11 mouse cellular contexts compared by ENCODE assay signal in genomic region chr19:55217365-55217764, GRCm38 (mm10). TPM values are rescaled to one million over a fixed set of nuclear protein-coding genes. Genes with fewer than 3 reads are reported as not detected.
DNase-seq lines count a peak whose midpoint lies in the region; ATAC-seq and TF ChIP-seq lines count a peak whose summit lies in the region.
"Had no signal": no experiment of that assay in that cellular context is flagged by ENCODE, and none has a peak within 500 bp of the region (broad histone marks: within the 10 kb centered on the region; RNA-seq: fewer than 3 reads in every experiment).

No protein-coding gene starts in this region.

- H3K4me1 ChIP-seq in lung, embryonic 14.5 days (ENCODE audit: insufficient read depth) = 0 out of 2 replicates have a peak, but pooled peaks cover 5% of the 10 kb centered on the region
- no peaks in the 10 kb centered on the region; the same call in 1 of the 2 replicates for H3K4me1 ChIP-seq in kidney, postnatal 0 days (replicated peaks; ENCODE audit: insufficient read depth, low read length)

- TF ChIP-seq CTCF in lung, embryonic 14.5 days (IDR thresholded peaks at IDR 0.05; ENCODE audit: low read depth) = no peak
- no peak for TF ChIP-seq CTCF in kidney, postnatal 0 days (IDR thresholded peaks at IDR 0.05; ENCODE audit: low read depth)

- H3K36me3 ChIP-seq in lung, embryonic 14.5 days (ENCODE audit: insufficient read depth) = no peaks in the 10 kb centered on the region
- no peaks in the 10 kb centered on the region for H3K36me3 ChIP-seq in kidney, postnatal 0 days (ENCODE audit: insufficient read depth, low read length)
- H3K36me3 ChIP-seq: hindbrain, embryonic 12.5 days; limb, embryonic 13.5 days; midbrain, embryonic 15.5 days had no signal

- H3K4me2 ChIP-seq in lung, embryonic 14.5 days = no peak overlapping the region
- no peak overlapping the region for H3K4me2 ChIP-seq in kidney, postnatal 0 days (ENCODE audit: low read length)

- no peak overlapping the region for H3K4me3 ChIP-seq in lung, embryonic 14.5 days (ENCODE audit: low read depth, low read length)
- H3K4me3 ChIP-seq in kidney, postnatal 0 days (replicated peaks; ENCODE audit: low read depth, low read length) = no peak overlapping the region

- H3K27me3 ChIP-seq in lung, embryonic 14.5 days (ENCODE audit: insufficient read depth, low read length) = 0 out of 2 replicates have a peak, but pooled peaks cover 4% of the 10 kb centered on the region
- no peaks in the 10 kb centered on the region for H3K27me3 ChIP-seq in kidney, postnatal 0 days (ENCODE audit: insufficient read depth, low read length)
- H3K27me3 ChIP-seq: midbrain, embryonic 15.5 days had no signal

- no peak for DNase-seq in lung, embryonic 14.5 days
- DNase-seq in lung, postnatal 25 days (ENCODE audit: low spot score) = no peak
- peak; percentile 50 for DNase-seq in kidney, postnatal 0 days (ENCODE audit: low spot score)
- DNase-seq in left cerebral cortex, adult 9 months (ENCODE audit: low spot score in 2 of 2) = peak; percentile 71 to 89
- peak; percentile 73 to 83 for DNase-seq in right cerebral cortex, postnatal 36 days (ENCODE audit: low spot score in 2 of 2)
- DNase-seq in embryo, embryonic 10 days (ENCODE audit: low spot score) = no peak

- ATAC-seq in lung, embryonic 14.5 days (ENCODE audit: insufficient read depth) = no peak
- no peak for ATAC-seq in kidney, postnatal 0 days (replicated peaks; ENCODE audit: low FRiP score, low read depth)
- ATAC-seq in cerebellum, adult (ENCODE audit: insufficient number of reproducible peaks, low FRiP score, low TSS enrichment) = no peak
- ATAC-seq in megakaryocyte progenitor cell, adult 5-6 weeks (replicated peaks; ENCODE audit: poor library complexity) = no peak

- no peaks in the 10 kb centered on the region for H3K9me3 ChIP-seq in lung, embryonic 14.5 days (ENCODE audit: low read depth, low read length)
- H3K9me3 ChIP-seq in kidney, postnatal 0 days (replicated peaks; ENCODE audit: low read length) = no peaks in the 10 kb centered on the region
- H3K9me3 ChIP-seq: hindbrain, embryonic 12.5 days; limb, embryonic 13.5 days; midbrain, embryonic 15.5 days had no signal

- 59% methylated on average over 9 of the region's 9 CpGs for WGBS in lung, embryonic 14.5 days
- WGBS in kidney, postnatal 0 days = 36% methylated on average over 9 of the region's 9 CpGs

- H3K27ac ChIP-seq in lung, embryonic 14.5 days (ENCODE audit: low read depth) = 0 out of 2 replicates have a peak overlapping the region, but pooled peaks have one; percentile 18
- H3K27ac ChIP-seq in kidney, postnatal 0 days = peak overlapping the region; percentile 20; the same call in 1 of the 2 replicates
- H3K27ac ChIP-seq: hindbrain, embryonic 12.5 days; limb, embryonic 13.5 days; midbrain, embryonic 15.5 days had no signal

- H3K9ac ChIP-seq in lung, embryonic 14.5 days = no peak overlapping the region
- no peak overlapping the region for H3K9ac ChIP-seq in kidney, postnatal 0 days (ENCODE audit: low read depth, low read length)
- H3K9ac ChIP-seq: hindbrain, embryonic 12.5 days; limb, embryonic 13.5 days; midbrain, embryonic 15.5 days had no signal

RNA-seq across cellular contexts. Expression of gene Gucy2g, which starts 23.7 kb away (rescaled TPM):
- not detected in 2 replicates for polyA plus RNA-seq in lung, embryonic 14.5 days (2014; fragmentation: Nextera tagmentation; extraction: Ambion mirVana)
- polyA plus RNA-seq in kidney, postnatal 0 days (2015; fragmentation: Nextera tagmentation; extraction: Ambion mirVana) = 0.34 and 0.36 TPM in 2 replicates
- total RNA-seq in megakaryocyte progenitor cell, adult 5-6 weeks (2015) = not detected in 2 replicates
- total RNA-seq in megakaryocyte progenitor cell, adult 5-6 weeks (2017) = not detected in 2 replicates
- polyA plus RNA-seq: hindbrain, embryonic 12.5 days; limb, embryonic 13.5 days; midbrain, embryonic 15.5 days had no signal

RNA-seq across cellular contexts. Expression of gene Acsl5, which starts 34.4 kb away (rescaled TPM):
- polyA plus RNA-seq in lung, embryonic 14.5 days (2014; fragmentation: Nextera tagmentation; extraction: Ambion mirVana) = 60.1 and 69.3 TPM in 2 replicates
- 60.6 and 64.8 TPM in 2 replicates for polyA plus RNA-seq in kidney, postnatal 0 days (2015; fragmentation: Nextera tagmentation; extraction: Ambion mirVana)
- total RNA-seq in megakaryocyte progenitor cell, adult 5-6 weeks (2015) = 115 and 141 TPM in 2 replicates
- 114 and 115 TPM in 2 replicates for total RNA-seq in megakaryocyte progenitor cell, adult 5-6 weeks (2017)

RNA-seq across cellular contexts. Expression of gene Tectb, which starts 36.8 kb away (rescaled TPM):
- not detected in 2 replicates for polyA plus RNA-seq in lung, embryonic 14.5 days (2014; fragmentation: Nextera tagmentation; extraction: Ambion mirVana)
- 0.05 TPM in 1 of 2 replicates, not detected in the other for polyA plus RNA-seq in kidney, postnatal 0 days (2015; fragmentation: Nextera tagmentation; extraction: Ambion mirVana)
- not detected in 2 replicates for total RNA-seq in megakaryocyte progenitor cell, adult 5-6 weeks (2015)
- not detected in 2 replicates for total RNA-seq in megakaryocyte progenitor cell, adult 5-6 weeks (2017)
- polyA plus RNA-seq: limb, embryonic 13.5 days had no signal

Comparison
In these comparisons a context has a peak if more than half of its experiments do, and no peak if none do; other contexts are left out.
1. DNase-seq: peak in kidney, postnatal 0 days (single experiment), left cerebral cortex, adult 9 months (2 of 2) and right cerebral cortex, postnatal 36 days (2 of 2); none in lung, embryonic 14.5 days (single experiment), lung, postnatal 25 days (single experiment) and embryo, embryonic 10 days (single experiment).